Mouse (Mus musculus) small intestine, adult 2 months (tissue): ENCODE measurements around the gene Slc43a2.

Experiments
- CTCF ChIP-seq: fragments of 200-500 bp; IDR thresholded peaks from 2 replicates; pipeline ENCODE4 v1.5.1; 2012; ENCODE audit warnings: low read depth, mild to moderate bottlenecking, control low read depth, inconsistent platforms, low read length, moderate library complexity, mixed read lengths; ENCODE audit not compliant: insufficient replicate concordance, insufficient read length; ENCODE audit errors: extremely low read depth
- POLR2A ChIP-seq: fragments of 200-500 bp; IDR thresholded peaks from 2 replicates; pipeline ENCODE4 v1.6.1; 2012; ENCODE audit warnings: low read depth, mild to moderate bottlenecking, control low read depth, inconsistent platforms, low read length, moderate library complexity

GRCm38 (mm10) chr11:75563851-75564548 is 32.5 kb downstream of the Slc43a2 start:
- no peak for TF ChIP-seq CTCF
- TF ChIP-seq POLR2A, result no peak
